Mouse (Mus musculus): ENCODE measurements around the gene Fam241b.

Gene Fam241b

GRCm38 (mm10) chr10:62132691-62133281 lies 10.9 kb downstream of the Fam241b start, which contains the start of gene Neurog3:
TSS of gene Neurog3 (plus strand) at chr10:62133090.
- no peak for DNase-seq (ENCODE audit: low read depth, low spot score)

GRCm38 (mm10) chr10:62128316-62128951 lies 15.3 kb downstream of the Fam241b start:
- DNase-seq (ENCODE audit: low read depth, low spot score) = no peak

- no peak for DNase-seq (ENCODE audit: low read depth, low spot score)
Measured at GRCm38 (mm10) chr10:62127711-62128231, 15.9 kb downstream of the Fam241b start.

- DNase-seq (ENCODE audit: low read depth, low spot score) = no peak
Measured at GRCm38 (mm10) chr10:62127137-62127536, 16.6 kb downstream of the Fam241b start.

GRCm38 (mm10) chr10:62113865-62114647 lies 29.7 kb downstream of the Fam241b start:
- DNase-seq (ENCODE audit: low read depth, low spot score) = no peak

DNA sequence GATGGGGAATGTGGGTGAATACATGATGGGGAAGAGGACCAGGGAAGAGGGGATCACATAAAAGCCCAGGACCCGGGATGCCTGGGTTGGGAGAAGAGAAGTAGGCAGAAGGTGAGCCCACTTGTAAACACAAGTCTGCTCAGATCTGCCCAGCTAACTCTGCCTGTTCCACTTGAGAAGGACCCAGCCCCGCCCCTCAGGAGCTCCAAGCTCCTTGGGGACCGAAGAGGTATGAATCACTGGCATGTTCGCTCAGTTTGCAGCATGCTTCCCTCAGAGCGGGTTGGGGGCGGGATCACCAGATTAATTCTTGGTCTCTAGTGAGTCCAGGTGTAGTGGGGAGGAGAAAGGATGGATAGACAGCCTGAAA lies 32.5 kb downstream of the Fam241b start:
- no peak for DNase-seq (ENCODE audit: low read depth, low spot score)

DNA sequence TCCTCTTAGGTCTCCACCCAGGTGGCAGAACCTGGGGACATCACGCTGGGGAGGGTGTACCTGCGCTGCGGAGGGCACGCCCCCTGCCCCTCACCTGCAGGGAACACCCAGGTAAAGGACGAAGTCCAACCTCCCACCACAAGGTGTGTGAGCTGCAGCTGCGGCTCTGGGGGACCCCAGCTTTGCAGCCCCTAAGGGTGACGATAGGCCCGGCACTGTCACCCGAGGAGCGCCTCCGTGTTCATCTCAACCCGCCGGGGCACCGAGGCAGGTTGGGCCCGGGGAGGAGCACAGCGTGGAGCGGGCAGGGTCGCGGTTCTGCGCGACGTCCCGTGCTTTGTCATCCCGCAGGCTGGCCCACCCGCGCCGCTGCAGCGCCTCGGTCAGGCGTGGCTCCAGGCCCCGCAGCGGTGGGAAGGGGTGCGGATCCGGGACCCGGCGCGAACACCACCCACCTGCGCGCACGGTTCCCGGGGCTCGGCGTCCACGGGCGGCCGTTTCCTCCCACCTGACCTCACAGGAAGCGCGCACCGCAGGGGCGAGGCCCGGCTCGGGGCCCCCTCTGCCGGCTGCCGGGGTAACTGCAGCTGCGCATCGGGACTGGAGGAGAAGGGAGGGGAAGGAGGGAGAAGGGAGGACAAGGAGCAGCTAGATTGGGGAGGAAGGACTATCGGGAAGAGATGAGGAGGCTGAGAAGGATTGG lies 33.1 kb downstream of the Fam241b start:
- DNase-seq (ENCODE audit: low read depth, low spot score) = peak; percentile 52

GRCm38 (mm10) chr10:62107048-62107447 lies 36.7 kb downstream of the Fam241b start:
- DNase-seq (ENCODE audit: low read depth, low spot score) = no peak

DNA sequence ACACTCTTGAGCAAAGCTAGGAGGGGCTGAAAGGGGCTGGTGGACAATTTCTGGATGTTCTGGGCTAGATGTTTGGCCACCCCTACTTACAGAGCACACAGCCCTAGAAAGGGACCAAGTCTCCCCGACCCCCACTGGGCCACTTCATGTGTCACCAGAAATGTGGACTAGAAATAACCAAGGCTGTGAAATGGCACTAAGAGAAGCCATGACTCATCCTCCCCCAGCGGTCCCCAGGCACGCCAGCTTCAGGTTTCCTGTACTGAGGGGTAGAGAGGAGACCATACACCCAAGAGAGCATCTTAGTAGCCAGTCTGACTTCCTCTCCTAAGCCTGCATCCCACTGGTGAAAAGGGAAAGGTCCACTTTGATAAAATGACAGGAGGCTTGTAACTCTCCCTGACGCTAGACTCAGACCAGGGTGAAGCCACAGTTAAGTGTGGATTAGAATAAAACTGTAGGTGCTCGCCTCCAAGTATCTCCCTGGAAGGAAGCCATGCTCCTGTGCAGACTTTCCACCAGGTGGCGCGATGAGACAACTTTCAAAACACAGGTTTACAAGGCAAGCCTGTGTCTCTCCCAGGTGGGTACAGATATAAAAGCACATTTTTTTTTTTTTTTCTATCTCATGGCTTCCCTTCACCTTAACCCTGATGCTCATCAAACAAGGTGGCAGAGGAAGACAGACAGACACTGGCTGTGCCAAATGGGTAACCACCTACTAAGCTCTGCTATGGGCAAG lies 38.7 kb downstream of the Fam241b start:
- peak; percentile 60 for DNase-seq (ENCODE audit: low read depth, low spot score)

DNA sequence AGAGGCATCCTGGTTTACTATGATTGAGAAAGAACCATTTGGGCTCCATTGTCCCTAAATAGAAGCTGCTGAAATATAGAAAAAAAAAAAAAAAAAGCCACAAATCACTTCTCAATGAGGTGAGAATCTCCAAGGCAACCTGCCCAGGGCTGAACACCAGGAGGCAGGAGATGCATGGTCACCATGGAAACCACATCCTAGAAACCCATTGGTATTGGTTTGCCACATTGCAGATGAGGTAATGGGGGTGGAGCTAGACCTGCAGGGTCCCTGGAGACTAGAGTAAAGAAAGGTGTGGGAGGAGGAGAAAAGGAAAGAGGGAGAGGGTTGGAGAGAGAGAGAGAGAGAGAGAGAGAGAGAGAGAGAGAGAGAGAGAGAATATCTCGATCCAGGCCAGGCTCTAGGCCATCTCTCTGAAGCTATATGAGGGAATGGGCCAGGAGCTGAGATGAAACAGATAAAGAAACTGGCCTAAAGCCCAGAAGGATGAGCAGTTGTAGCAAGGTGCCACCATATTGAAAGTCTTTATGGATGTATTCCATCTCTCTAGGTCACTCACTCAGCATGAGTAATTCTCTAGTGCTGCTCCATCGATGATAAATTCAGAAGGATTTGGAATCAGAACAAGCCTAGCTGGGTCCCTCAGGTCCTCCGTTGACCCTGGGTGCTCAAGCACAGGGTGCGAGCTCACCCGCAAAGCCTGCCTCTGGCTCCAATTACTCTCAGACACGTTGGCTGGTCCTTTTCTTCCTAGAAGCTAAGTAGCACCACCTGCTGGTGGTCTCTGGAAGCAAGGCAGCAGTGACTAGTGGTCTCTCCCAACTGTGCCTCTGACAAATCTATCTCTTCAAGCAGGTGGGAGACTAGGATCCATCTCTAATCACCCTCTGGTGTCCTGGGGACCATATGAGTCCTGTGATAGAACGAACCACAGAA lies 41.9 kb downstream of the Fam241b start:
- DNase-seq (ENCODE audit: low read depth, low spot score) = peak; percentile 92

- no peak for DNase-seq (ENCODE audit: low read depth, low spot score)
Measured at GRCm38 (mm10) chr10:62099749-62100403, 43.8 kb downstream of the Fam241b start.

DNA sequence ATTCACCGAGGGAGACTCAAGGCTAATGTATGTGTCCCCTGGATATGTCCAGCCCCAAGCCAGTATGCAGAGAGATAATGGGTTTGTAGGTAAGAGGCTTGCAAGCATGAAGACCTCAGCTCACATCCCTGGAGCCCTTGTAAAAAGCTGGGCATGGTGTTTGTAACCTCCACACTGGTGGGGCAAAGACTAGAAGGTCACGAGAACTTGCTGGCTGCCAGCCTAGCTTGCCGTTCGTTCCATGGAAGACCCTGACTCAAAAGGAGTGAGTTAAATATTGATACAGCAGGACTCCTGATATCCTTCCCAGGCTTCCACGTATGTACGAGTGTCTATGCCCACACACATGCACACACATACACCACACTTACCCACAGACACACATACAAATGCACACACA lies 49.3 kb downstream of the Fam241b start:
- no peak for DNase-seq (ENCODE audit: low read depth, low spot score)

DNA sequence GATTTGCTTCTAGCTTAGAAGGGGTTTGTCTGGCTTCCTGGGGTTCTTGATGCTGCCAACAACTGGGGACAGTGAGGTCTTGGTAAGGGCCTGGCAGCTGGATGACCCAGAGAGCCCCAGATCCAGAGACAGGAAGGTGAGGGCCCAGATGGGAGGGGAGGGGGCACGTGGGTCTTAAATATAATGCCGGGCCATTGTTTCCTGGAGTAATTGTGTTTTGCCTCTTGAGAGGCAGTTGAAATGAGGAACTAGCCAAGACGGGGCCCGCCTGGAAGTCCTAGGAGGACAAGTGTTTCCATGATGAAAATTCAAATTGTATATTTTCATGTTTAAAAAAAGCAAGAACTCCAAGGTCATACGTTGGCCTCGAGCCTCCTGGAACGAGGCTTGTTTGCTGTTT lies 49.8 kb downstream of the Fam241b start:
- no peak for DNase-seq (ENCODE audit: low read depth, low spot score)

DNA sequence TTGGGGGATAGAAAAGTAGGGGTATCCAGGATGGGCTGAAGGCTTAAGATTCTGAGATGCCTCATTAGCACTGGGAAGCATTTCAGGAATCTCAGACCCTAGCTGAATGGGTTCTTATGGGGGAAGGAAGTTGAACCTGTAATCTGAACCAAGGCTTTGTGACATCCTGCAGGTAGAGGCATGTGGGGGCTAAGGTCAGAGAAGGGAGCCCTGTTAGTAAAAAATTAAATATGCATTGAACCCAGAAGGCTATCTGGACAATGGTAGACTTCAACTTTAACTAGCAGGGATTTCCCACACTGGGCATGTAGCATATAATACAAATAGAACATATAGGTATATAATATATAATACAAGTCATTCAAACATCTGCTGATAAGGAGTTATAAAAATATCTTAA lies 54.2 kb downstream of the Fam241b start:
- no peak for DNase-seq (ENCODE audit: low read depth, low spot score)

GRCm38 (mm10) chr10:62089071-62089470 lies 54.6 kb downstream of the Fam241b start:
- no peak for DNase-seq (ENCODE audit: low read depth, low spot score)

- no peak for DNase-seq (ENCODE audit: low read depth, low spot score)
Measured at GRCm38 (mm10) chr10:62088411-62088810, 55.3 kb downstream of the Fam241b start.

DNA sequence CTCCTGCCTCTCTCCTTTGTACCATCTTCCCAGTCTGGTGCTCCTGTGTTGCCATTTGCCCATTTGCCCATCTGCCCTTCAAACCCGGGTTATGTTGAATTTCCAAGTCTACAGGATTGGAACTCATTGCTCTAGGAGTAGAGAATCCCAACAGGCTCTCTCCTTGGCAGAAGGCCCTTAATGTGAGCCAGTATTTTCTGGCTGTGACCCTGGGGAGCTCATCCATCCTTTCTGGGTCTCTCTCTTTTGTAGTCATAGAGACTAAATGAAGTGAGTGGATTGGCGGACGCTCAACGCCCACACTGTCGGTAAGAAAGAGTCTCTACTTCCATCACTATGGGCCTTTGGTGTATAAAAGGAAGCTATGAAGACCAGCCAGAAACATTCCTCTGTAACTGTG lies 56.9 kb downstream of the Fam241b start:
- DNase-seq (ENCODE audit: low read depth, low spot score) = no peak

- DNase-seq (ENCODE audit: low read depth, low spot score) = no peak
Measured at GRCm38 (mm10) chr10:62086044-62086443, 57.7 kb downstream of the Fam241b start.

- DNase-seq (ENCODE audit: low read depth, low spot score) = no peak
Measured at GRCm38 (mm10) chr10:62076248-62077134, 67.2 kb downstream of the Fam241b start.

All from brain, embryonic 18.5 days (tissue).